Mouse (Mus musculus): ENCODE measurements at regions not wholly inside any gene's neighbourhood (a gene's known extent, or its start where the extent isn't known, plus 50 kb on each side); places are given as distances from the start of the nearest gene placed in this dataset.
A peak's percentile ranks its signal among the peaks of the same experiment; 100 is the strongest.

GRCm38 (mm10) chr11:89247991-89248390 is 54.1 kb downstream of the Nog start:
- intact Hi-C loops (cut with DNase I), result no loop called here
- DNase-seq (ENCODE audit: low spot score), result no peak

DNA sequence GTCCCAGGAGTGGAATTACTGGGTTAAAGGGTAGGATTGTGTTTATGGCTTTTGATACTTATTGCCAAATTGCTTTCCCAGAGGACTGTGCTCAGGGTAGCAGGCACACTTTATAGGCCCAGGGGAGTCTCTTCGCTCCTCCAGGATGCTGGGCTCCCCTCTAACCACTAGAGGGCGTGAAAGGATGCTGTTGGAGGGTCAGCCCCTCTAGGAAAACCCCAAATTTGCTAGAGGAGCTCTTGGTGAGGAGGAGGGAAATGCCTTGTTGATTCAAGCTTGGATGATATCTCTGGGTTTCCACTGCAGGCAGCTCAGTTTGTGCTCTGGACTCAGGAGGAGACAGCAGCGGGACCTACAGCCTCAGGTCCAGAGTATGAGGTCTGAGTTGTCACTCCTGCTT is 58.8 kb downstream of the Nog start:
- DNase-seq (ENCODE audit: low spot score), result no peak
- intact Hi-C loops (cut with DNase I), result no loop called here

DNA sequence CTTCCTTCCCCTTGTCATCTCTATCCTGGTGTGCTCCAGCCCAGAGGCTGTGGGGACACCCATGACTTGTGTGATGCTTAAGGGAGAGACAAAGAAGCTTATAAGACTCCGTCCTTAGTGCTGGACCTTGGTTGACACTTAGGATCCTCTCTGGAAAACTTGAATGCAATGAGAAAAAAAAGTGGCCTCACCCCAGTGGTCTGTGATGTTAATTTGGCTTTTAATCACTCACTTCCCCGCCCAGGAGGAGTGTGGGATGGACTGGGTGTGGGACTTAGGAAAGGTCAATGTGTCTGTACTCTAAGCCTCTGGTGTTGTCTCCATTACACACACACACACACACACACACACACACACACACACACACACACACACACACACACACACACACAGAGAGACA is 60.0 kb downstream of the Nog start:
- intact Hi-C loops (cut with DNase I), result no loop called here
- DNase-seq (ENCODE audit: low spot score), result no peak

DNA sequence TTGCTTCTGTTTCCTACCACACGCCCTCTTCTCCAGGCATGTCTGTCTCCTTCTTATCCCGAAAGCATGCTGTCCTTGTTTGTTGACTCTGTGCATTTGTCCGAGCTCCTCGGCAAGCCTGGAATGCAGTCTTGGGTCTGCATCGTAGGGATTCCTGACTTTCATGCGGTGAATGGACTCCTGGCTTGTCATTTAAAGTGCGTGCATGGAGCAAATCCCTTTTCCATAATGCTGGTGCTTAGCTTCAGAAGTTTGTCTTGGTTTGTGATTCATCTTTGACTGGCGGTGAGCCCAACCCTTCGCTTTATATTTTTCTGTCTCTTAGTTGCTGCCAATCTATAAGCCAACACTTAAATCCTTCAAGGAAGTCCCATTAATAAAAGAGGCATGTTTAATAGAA is 62.2 kb downstream of the Nog start:
- DNase-seq (ENCODE audit: low spot score), result no peak
- intact Hi-C loops (cut with DNase I), result no loop called here

DNA sequence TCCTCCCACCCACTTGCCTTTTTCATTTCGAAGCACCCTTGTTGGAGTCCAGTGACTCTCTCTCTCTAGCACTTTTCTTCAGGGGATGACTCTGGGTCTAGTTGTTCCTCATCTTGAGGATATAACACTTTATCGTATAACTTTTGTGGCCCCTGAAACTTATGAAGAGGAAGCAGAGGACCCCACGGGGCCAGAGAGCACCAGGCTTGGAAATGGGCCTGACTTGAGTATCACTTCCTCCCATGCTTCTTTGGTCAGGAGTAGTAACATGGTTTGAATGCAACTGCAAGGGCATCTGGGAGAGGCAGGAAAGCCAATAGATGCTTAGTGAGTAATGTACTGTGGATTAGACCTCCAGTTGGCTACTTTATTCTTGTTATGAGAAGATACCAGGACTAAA is 65.2 kb downstream of the Nog start:
- DNase-seq (ENCODE audit: low spot score), result no peak
- intact Hi-C loops (cut with DNase I), result no loop called here

DNA sequence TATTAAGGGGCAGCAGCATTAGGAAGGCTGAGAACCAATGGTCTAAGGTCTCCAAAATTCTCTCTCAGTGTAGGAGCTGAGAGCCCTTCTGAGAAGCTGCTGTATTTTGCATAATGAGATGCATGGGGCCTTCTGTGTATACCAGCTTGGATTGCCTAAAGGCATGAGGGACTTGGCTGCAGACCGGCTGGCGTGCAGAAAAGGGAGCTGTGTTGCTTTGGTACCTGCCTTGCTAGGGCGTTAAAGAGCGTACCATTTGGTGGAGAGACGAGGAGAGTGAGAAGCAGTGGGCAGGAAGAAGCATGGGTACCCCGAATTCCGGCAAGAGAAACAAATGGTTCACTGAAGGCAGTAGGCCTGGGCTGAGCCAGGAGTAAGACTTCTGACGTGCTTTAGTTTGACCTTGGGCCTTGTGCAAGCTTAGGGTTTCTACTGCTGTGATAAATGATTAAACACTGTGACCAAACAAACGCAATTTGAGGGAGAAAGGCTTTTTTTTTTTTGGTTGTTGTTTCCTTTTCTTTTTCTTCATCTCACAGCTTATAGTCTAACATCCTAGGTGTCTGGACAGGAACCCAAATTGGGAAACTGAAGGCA is 69.2 kb downstream of the Nog start:
- DNase-seq (ENCODE audit: low spot score), result no peak
- intact Hi-C loops (cut with DNase I), result no loop called here

- intact Hi-C loops (cut with DNase I), result no loop called here
Measured at GRCm38 (mm10) chr11:89229726-89230125, 72.4 kb downstream of the Nog start.

DNA sequence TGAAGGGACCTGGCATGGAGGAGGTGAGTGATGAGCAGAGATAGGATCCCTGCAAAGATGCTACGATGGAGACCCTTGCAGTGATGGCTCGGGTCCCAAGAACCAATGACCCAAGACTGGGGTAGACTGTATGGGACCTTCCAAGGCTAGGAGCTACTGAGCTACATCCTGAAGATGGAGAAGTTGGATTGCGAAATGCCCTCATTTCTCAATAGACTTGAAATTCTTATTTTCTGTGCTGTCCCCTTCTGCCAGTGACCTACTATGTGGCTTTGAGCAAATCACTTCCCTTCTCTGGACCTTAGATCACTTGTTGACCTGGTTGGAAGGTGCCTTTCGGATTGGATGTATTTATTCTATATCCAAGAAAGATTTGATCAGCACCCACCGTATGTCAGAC is 88.9 kb downstream of the Nog start:
- intact Hi-C loops (cut with DNase I), result no loop called here
- DNase-seq (ENCODE audit: low spot score), result no peak

More at GRCm38 (mm10) chr11:89229726-89230125, 72.4 kb downstream of the Nog start:
- DNase-seq (ENCODE audit: low spot score), result no peak

DNA sequence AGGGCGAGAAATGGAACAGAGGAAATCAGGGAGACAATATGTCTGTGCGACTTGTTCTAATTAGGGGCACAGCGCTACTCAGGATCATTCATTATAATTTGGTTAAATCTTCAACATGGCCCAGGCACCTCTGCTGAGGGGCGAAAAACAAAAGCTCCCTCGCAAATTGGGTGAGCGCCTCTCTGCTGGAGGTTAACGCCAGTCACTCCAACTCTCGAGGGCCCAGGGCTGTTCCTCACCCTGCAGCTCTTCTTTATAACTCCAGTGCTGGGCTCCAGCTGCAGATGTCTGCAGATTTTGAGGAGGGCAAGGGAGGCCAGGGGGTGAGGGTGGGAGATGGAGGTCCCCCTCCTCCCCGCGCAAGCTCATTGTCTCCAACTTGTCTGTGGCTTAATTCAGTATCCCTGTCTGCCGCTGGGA is 92.6 kb downstream of the Nog start:
- intact Hi-C loops (cut with DNase I), result no loop called here
- no peak for DNase-seq (ENCODE audit: low spot score)

GRCm38 (mm10) chr11:89209072-89209471 is 93.1 kb downstream of the Nog start:
- no peak for DNase-seq (ENCODE audit: low spot score)
- intact Hi-C loops (cut with DNase I), result no loop called here

GRCm38 (mm10) chr11:89206788-89207187 is 95.3 kb downstream of the Nog start:
- no peak for DNase-seq (ENCODE audit: low spot score)
- intact Hi-C loops (cut with DNase I), result no loop called here

GRCm38 (mm10) chr11:89204948-89205545 is 97.1 kb downstream of the Nog start:
- no peak for DNase-seq (ENCODE audit: low spot score)
- intact Hi-C loops (cut with DNase I), result no loop called here

- intact Hi-C loops (cut with DNase I), result no loop called here
- no peak for DNase-seq (ENCODE audit: low spot score)
Measured at GRCm38 (mm10) chr11:89200458-89200857, 101.7 kb downstream of the Nog start.

DNA sequence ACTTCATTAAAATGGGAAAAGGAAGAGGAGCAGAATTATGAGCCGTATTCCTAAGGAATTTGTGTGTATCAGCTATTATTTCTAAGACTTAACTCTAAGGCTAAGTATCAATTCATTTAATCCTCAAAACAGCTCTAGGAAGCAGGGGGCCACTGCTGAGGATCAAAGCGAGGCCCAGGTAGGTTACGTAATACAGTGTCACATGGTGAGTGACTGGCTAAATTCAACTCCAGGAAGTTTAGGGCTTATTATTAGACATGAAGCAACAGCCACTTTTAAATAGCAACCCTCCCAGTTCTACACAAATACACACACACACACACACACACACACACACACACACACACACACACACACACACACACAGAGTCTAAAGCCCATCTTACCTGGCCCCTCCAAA is 109.3 kb downstream of the Nog start:
- intact Hi-C loops (cut with DNase I), result no loop called here
- no peak for DNase-seq (ENCODE audit: low spot score)

DNA sequence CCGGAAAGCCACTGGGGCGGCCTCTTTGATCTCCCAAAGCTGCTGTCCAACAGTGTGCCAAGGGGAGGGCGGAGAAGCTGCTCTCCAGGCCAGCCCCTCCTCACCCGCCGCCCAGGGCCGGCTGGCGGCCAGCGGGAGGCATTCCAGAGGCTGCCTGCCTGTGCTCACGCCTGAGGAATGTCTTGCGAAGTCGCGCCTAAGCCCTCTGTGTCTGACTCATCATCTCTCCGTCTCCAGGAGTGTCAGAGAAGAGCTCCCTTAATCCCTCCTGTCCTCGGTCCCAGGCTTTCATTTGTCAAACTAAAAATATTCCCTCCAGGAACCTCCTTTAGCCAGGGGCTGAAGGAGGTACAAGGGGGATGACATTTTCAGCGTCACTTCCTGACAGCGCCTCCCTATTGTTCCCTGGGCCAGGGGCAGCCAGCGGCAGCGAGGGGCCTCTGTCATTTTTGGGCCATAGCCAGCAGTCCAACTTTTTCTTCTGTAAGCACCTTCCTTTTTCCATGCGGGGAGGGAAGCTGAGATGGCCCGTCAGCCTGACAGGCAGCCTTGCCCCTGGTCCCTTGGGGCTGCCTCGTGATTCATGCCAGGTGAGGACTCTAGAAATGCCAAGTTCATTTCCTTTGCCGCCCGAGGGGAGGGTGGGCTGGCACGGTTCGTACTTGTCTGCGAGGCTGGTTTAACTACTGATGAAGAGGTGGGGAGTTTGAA is 113.4 kb downstream of the Gm525 start:
- peak; percentile 75 for DNase-seq (ENCODE audit: low spot score)
- intact Hi-C loops (cut with DNase I), result no loop called here

DNA sequence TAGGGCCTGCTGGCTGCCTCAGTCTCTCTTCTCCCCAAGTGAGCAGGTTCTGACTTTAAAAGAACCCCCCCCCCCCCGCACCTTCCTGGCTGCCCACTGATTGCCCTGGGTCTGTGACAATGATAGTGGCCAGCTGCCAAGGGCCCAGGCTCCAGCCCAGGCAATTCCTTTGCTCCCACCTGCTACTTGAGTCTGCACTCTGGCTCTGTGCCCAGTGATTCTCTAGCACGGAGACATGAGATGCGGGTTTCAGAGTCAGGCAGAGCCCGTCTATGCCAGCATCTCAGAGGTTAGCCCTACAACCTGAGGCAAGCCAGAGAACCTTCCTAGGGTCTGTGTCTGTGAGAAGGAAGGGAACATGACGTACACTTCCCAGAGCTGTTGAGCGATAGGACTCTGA is 112.2 kb downstream of the Gm525 start:
- DNase-seq (ENCODE audit: low spot score), result no peak
- intact Hi-C loops (cut with DNase I), result no loop called here

DNA sequence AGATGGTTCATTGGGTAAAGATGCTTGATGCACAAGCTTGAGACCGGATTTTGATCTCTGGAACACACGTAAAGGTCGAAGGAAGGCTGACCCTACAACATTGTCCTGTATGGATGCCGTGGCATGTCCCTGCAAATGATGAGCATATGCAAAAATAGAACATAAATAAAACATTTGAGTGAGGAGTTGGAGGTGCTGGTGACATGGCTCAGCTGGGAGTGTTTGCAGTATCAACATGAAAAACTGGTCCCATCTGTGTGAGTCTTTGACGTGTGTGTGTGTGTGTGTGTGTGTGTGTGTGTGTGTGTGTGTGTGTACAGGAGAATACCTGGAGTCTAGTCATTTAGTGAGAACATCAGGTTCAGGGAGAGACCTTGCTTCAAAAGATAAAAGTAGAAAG is 107.8 kb downstream of the Gm525 start:
- intact Hi-C loops (cut with DNase I), result no loop called here
- no peak for DNase-seq (ENCODE audit: low spot score)

DNA sequence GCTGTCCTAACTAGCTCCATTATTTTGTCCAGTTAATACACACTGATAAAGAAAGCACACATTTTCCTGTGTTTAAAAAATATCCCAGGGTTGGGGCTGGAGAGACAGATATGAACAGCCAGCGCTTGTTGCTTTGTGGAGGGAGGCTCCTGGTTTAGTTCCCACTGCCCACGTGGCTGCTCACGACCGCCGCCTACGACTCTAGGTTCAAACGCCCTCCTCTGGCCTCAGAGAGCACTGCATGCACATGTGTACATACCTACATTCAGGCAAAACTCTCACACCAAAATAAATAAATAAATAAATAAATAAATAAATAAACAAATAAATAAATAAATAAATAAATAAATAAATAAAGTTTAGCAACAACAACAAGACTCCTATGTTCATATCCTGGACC is 104.8 kb downstream of the Gm525 start:
- intact Hi-C loops (cut with DNase I), result no loop called here
- DNase-seq (ENCODE audit: low spot score), result no peak

- intact Hi-C loops (cut with DNase I), result no loop called here
- DNase-seq (ENCODE audit: low spot score), result no peak
Measured at GRCm38 (mm10) chr11:89175511-89175910, 101.9 kb downstream of the Gm525 start.

- intact Hi-C loops (cut with DNase I), result no loop called here
- DNase-seq (ENCODE audit: low spot score), result no peak
Measured at GRCm38 (mm10) chr11:89174967-89175366, 101.3 kb downstream of the Gm525 start.

DNA sequence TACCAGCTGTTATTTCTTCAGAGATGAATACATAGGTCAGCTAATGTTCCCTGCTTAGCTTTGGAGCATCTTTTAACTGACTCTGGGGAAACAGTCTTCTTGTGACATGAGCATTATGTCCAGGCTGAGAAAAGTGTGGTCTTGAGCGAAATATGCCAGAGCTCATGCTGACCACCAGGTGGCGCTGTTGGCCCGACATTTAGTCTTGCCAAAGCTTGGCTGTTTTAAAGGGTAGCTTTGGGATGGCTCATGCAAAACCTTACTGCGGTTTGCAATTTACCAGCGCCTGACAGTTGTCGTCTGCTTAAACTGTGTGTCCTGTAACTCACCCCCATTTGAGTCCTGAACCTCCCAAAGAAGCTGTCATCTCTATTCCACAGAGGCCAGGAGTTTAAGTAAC is 91.6 kb downstream of the Gm525 start:
- intact Hi-C loops (cut with DNase I), result loop anchor here (1.0 to 10.0 kb wide), 4 partner anchors 64 to 556 kb away; no protein-coding TSS in a partner anchor

More for the DNA sequence above, 91.6 kb downstream of the Gm525 start:
- DNase-seq (ENCODE audit: low spot score), result peak; percentile 23

Measured in heart, postnatal 25 days (tissue).